Mouse (Mus musculus): ENCODE results near the gene Slc9a3r2. TPM values are rescaled to one million over a fixed set of nuclear protein-coding genes. Genes with fewer than 3 reads are reported as not detected.

Gene Slc9a3r2
- polyA plus RNA-seq, 1 experiment from 2014 or later = 34.3 TPM

DNA sequence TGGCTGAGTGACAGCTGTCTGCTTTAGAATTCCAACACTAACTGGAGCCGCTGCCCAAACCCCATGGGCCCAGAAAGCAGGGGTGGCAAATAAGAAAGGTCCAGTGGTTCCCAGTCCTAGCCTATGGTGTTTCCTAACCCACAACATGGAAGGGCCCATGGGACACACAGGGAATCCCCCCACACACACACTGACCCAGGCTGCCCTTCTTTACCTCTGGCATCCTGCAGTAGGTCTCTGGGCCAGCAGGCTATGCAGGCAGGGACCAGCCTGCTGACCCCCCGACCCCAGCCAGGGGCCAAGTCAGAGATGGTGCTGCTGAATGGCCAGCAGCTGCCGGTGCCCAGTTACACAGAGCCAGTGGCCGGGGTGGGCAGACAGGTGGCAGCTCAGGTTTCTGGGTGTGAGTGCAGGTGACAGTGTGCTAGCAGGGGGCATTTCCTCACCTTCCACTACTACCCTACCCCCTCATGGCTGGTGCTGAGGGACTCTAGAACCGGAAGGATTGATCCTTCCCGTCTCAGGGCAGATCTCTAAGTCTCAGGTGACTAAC, 7.3 kb downstream of the Slc9a3r2 start:
- peaks cover 13% of the 10 kb centered on the region; the same call in 1 of the 2 replicates for H3K4me1 ChIP-seq (replicated peaks)
- no peak overlapping the region for H3K4me3 ChIP-seq
- no peak for ATAC-seq (ENCODE audit: low FRiP score)
- H3K9me3 ChIP-seq = no peaks in the 10 kb centered on the region
- peaks cover 20% of the 10 kb centered on the region for H3K36me3 ChIP-seq
- H3K27ac ChIP-seq = no peak overlapping the region
- 86% methylated on average over 6 of the region's 6 CpGs for WGBS
- no peak overlapping the region for H3K4me2 ChIP-seq
- peak overlapping the region; percentile 35; the same call in 1 of the 2 replicates for H3K9ac ChIP-seq
- peaks cover 6% of the 10 kb centered on the region; the same call in 1 of the 2 replicates for H3K27me3 ChIP-seq

GRCm38 (mm10) chr17:24641944-24642343, 8.2 kb downstream of the Slc9a3r2 start:
- no peaks in the 10 kb centered on the region for H3K9me3 ChIP-seq
- H3K4me2 ChIP-seq = no peak overlapping the region
- H3K27ac ChIP-seq = no peak overlapping the region
- ATAC-seq (ENCODE audit: low FRiP score) = no peak
- no peaks in the 10 kb centered on the region for H3K27me3 ChIP-seq
- H3K9ac ChIP-seq = no peak overlapping the region
- peaks cover 20% of the 10 kb centered on the region for H3K36me3 ChIP-seq
- H3K4me3 ChIP-seq = no peak overlapping the region
- 90% methylated on average over 14 of the region's 14 CpGs for WGBS
- H3K4me1 ChIP-seq (replicated peaks) = peaks cover 10% of the 10 kb centered on the region; the same call in 1 of the 2 replicates

DNA sequence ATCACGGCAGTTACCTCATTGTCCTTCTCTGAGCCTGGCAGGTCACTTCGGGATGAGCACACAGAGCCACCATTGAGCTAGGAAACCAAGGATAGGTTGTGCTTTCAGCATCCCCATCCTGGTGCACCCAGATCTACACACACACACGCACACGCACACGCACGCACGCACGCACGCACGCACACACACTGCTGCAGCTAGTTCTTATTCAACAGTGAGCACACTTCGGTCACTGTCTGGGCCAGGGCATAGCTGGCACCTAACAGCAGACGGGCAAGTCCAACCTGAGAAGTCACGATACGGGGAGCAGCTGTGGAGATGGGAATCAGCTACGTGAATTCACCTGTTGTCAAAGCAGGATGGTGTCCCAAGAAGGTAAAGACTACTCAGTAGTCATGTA, 9.5 kb downstream of the Slc9a3r2 start:
- Histone ChIP-seq H3K4me1 (replicated peaks) (peaks cover 10% of the 10 kb centered on the region; the same call in 1 of the 2 replicates), H3K4me3 (no peak overlapping the region), H3K36me3 (peaks cover 20% of the 10 kb centered on the region), H3K9ac (no peak overlapping the region), H3K27me3 (no peaks in the 10 kb centered on the region), H3K4me2 (no peak overlapping the region), H3K9me3 (no peaks in the 10 kb centered on the region), H3K27ac (no peak overlapping the region)
- no peak for ATAC-seq (ENCODE audit: low FRiP score)
- 93% methylated on average over 15 of the region's 15 CpGs for WGBS

GRCm38 (mm10) chr17:24640119-24640518, 10.0 kb downstream of the Slc9a3r2 start:
- H3K4me2 ChIP-seq = no peak overlapping the region
- no peak overlapping the region for H3K4me3 ChIP-seq
- 0 out of 2 replicates have a peak overlapping the region, but pooled peaks have one; percentile 23 for H3K27ac ChIP-seq
- H3K9me3 ChIP-seq = no peaks in the 10 kb centered on the region
- H3K36me3 ChIP-seq = peaks cover 20% of the 10 kb centered on the region
- ATAC-seq (ENCODE audit: low FRiP score) = no peak
- no peaks in the 10 kb centered on the region for H3K27me3 ChIP-seq
- peak overlapping the region; percentile 51; the same call in 1 of the 2 replicates for H3K9ac ChIP-seq
- H3K4me1 ChIP-seq (replicated peaks) = peaks cover 10% of the 10 kb centered on the region; the same call in 1 of the 2 replicates
- 84% methylated on average over 7 of the region's 7 CpGs for WGBS

- 82% methylated on average over 5 of the region's 5 CpGs for WGBS
- H3K27ac ChIP-seq = peak overlapping the region; percentile 67
- no peaks in the 10 kb centered on the region for H3K9me3 ChIP-seq
- H3K4me1 ChIP-seq (replicated peaks) = peaks cover 8% of the 10 kb centered on the region; the same call in 1 of the 2 replicates
- peaks cover 20% of the 10 kb centered on the region for H3K36me3 ChIP-seq
- no peaks in the 10 kb centered on the region for H3K27me3 ChIP-seq
- peak overlapping the region; percentile 51 for H3K9ac ChIP-seq
- H3K4me2 ChIP-seq = no peak overlapping the region
- H3K4me3 ChIP-seq = no peak overlapping the region
- ATAC-seq (ENCODE audit: low FRiP score) = no peak
These were observed 10.5 kb downstream of the Slc9a3r2 start for GRCm38 (mm10) chr17:24639571-24639988.

DNA sequence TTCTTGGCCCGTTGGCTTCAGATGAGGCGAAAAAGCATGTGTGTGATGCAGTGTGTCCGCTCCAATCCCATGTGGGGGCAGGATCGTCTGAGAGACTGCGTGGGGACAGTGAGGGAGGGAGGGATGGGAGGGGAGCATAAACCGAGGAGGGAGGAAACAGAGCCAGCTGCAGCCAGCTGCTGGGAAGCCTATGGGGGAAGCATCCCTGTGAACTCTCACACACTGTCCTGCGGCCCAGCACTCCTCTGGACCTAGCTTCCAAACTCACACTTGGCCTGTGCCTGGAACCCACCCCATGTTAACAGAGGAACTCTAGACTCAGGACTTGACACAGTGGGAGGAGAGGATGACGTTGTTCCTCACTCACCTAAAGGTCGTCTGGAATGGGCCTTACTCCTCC, 11.3 kb downstream of the Slc9a3r2 start:
- H3K27me3 ChIP-seq = no peaks in the 10 kb centered on the region
- H3K4me3 ChIP-seq = no peak overlapping the region
- no peak overlapping the region for H3K9ac ChIP-seq
- no peak for ATAC-seq (ENCODE audit: low FRiP score)
- H3K9me3 ChIP-seq = no peaks in the 10 kb centered on the region
- peak overlapping the region; percentile 67; the same call in 1 of the 2 replicates for H3K27ac ChIP-seq
- 69% methylated on average over 9 of the region's 9 CpGs for WGBS
- no peak overlapping the region for H3K4me2 ChIP-seq
- H3K36me3 ChIP-seq = peaks cover 20% of the 10 kb centered on the region
- peaks cover 4% of the 10 kb centered on the region; the same call in 1 of the 2 replicates for H3K4me1 ChIP-seq (replicated peaks)

DNA sequence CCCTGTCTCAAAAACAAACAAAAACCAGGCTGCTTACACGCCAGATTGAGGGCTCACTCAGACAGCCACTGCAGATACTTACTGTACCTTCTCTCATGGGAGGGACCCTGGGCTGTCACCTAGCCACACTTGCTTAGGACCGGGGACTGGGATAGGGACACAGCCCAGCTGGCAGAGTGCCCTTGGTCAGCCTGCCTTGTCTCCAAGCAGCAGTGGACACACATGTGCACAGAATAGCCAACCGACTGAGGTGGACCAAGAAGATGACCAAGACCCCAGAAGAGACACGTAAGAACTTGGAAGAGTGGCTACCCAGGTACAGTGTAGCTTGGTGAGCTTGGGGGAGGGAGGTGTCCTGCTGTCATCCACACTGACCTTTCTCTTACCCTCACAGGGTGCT, 11.9 kb downstream of the Slc9a3r2 start:
- Histone ChIP-seq H3K4me3 (no peak overlapping the region), H3K9me3 (no peaks in the 10 kb centered on the region), H3K4me1 (replicated peaks) (peaks cover 10% of the 10 kb centered on the region), H3K4me2 (no peak overlapping the region), H3K27me3 (no peaks in the 10 kb centered on the region), H3K27ac (no peak overlapping the region), H3K36me3 (peaks cover 20% of the 10 kb centered on the region), H3K9ac (no peak overlapping the region)
- no peak for ATAC-seq (ENCODE audit: low FRiP score)
- 85% methylated on average over 4 of the region's 4 CpGs for WGBS

DNA sequence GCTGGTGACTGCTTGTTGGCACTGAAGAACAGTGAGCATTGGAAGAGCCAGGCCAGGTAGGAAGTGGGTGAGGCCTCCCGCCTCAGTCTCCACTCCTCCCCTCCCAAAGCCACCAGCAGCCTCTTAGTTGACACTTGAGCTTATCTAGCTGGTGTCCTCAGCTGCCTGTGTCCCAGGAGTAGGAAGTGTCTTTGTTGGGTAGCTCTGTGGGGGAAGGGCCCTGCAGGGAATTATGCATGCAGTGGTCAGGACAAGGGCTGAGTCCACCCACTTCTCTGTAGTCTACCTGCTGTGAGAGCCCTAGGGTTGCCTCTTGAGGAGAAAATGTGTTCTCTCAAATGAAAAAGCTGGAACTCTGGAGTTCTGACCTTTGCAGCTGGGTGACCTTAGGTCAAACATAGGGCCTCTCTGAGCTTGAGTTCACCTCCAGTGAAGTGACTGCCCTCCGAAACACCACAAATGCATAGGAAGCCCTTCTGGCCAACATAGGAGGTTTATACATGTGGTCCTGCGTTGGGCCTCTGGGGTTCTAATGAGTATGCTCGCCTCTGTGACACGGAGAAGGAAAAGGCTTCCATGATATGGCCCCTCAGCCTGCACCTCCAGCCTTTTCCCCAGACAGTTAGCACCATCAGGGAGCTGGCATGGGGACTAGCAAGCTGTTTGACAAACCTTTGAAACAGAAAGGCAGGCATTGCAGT, 13.2 kb downstream of the Slc9a3r2 start:
- H3K4me2 ChIP-seq = no peak overlapping the region
- H3K9ac ChIP-seq = no peak overlapping the region
- 65% methylated on average over 5 of the region's 5 CpGs for WGBS
- no peak overlapping the region for H3K4me3 ChIP-seq
- H3K9me3 ChIP-seq = no peaks in the 10 kb centered on the region
- H3K27me3 ChIP-seq = no peaks in the 10 kb centered on the region
- ATAC-seq (ENCODE audit: low FRiP score) = no peak
- H3K4me1 ChIP-seq (replicated peaks) = peaks cover 18% of the 10 kb centered on the region
- peaks cover 20% of the 10 kb centered on the region for H3K36me3 ChIP-seq
- H3K27ac ChIP-seq = no peak overlapping the region

DNA sequence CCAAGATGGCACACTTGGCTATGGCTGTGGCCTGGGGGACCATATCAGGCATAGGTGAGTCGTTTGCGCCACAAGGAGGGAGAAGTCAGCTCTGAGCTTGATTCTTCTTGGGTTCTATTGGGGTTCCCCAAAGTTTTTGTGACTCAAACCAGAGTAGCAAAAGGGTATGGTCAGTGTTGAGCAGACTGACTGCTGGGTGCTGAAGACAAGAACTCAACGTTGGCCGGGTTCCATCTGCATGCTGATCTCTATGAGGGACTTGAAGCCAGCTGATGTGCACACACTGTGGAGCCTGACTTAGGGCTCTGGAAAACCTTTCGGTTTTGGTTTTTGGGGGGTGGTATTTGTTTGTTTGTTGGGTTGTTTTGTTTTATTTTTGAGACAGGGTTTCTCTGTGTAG, 14.4 kb downstream of the Slc9a3r2 start:
- Histone ChIP-seq H3K4me3 (no peak overlapping the region), H3K9ac (no peak overlapping the region), H3K27me3 (no peaks in the 10 kb centered on the region), H3K36me3 (peaks cover 19% of the 10 kb centered on the region), H3K4me2 (no peak overlapping the region), H3K27ac (no peak overlapping the region), H3K4me1 (replicated peaks) (peaks cover 24% of the 10 kb centered on the region), H3K9me3 (no peaks in the 10 kb centered on the region)
- 92% methylated on average over 5 of the region's 5 CpGs for WGBS
- ATAC-seq (ENCODE audit: low FRiP score) = no peak

DNA sequence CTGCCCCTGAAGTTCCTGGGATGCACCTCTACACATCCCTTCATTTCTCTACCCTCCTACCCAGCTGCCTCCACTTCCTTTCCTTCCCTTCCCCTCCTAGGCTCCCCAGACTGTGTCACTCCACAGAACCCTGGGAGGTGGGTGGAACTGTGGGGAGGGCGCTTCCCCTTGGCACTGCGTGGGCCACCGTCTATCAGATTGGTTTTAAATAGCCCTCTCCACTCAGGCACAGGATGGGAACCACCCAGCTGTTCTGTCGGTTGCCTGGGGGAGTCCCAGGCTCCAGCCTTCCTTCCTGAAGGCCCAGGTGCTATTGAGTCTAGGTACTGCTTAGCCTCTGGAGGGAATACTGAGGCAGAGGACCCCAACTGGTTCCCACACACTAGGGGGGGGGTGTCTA, 15.1 kb downstream of the Slc9a3r2 start:
- WGBS = 98% methylated on average over 4 of the region's 4 CpGs
- ATAC-seq (ENCODE audit: low FRiP score) = no peak
- no peak overlapping the region for H3K27ac ChIP-seq
- H3K4me2 ChIP-seq = no peak overlapping the region
- no peak overlapping the region for H3K9ac ChIP-seq
- H3K36me3 ChIP-seq = peaks cover 19% of the 10 kb centered on the region
- H3K9me3 ChIP-seq = no peaks in the 10 kb centered on the region
- peaks cover 24% of the 10 kb centered on the region for H3K4me1 ChIP-seq (replicated peaks)
- no peaks in the 10 kb centered on the region for H3K27me3 ChIP-seq
- no peak overlapping the region for H3K4me3 ChIP-seq

DNA sequence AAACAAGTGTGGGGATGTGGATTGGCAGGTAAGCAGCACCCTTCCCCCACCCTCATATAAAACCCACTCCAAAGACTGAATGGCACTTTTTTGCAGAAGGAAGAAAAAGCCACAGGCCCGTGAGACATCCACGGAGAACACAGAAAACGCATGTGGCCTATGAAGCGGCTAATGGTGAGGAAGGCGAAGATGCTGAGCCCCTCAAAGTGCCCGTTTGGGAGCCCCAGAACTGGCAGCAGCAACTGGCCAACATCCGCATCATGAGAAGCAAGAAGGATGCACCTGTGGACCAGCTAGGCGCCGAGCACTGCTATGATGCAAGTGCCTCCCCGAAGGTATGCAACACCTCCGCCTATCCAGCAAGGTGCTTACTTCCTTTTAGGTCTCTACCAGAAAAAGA, 16.3 kb downstream of the Slc9a3r2 start:
- Histone ChIP-seq H3K4me3 (no peak overlapping the region), H3K9ac (no peak overlapping the region), H3K4me1 (replicated peaks) (peaks cover 24% of the 10 kb centered on the region), H3K36me3 (peaks cover 26% of the 10 kb centered on the region), H3K27ac (no peak overlapping the region), H3K27me3 (no peaks in the 10 kb centered on the region), H3K4me2 (no peak overlapping the region), H3K9me3 (no peaks in the 10 kb centered on the region)
- 94% methylated on average over 11 of the region's 11 CpGs for WGBS
- no peak for ATAC-seq (ENCODE audit: low FRiP score)

DNA sequence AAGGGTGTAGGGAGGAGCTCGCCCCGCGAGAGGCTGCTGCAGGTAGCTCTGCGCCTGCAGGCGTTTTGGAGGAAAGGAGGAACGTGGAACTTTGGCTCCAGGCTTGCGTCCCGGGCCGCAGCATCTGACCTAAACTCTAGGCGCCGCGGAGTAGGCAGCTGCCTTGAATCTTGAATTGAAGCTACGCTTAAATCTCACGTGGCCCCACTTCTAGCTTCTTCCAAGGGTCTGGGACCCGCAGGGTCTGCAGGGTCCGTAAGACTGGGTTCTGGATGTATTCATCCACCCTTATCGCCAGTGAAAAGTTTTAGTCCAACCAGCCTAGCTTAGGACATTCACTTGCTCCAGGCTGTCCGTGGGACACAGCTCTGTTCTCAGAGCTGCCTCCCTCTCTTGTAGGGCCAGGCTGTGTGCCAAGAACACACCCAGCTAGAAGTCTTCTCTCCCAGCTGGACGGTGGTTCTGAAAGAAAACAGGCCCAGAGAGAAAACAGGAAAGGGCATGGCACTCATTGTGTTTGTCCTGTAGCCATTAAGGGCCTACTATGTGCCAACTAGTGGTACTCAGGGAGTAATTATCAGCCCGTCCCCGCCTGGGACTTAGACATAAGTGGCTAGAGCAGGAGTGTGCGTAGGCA, 17.2 kb downstream of the Slc9a3r2 start:
- 15% methylated on average over 22 of the region's 22 CpGs for WGBS
- H3K27me3 ChIP-seq = no peaks in the 10 kb centered on the region
- peaks cover 26% of the 10 kb centered on the region for H3K4me1 ChIP-seq (replicated peaks)
- H3K9ac ChIP-seq = peak overlapping the region; percentile 75
- H3K27ac ChIP-seq = peak overlapping the region; percentile 76
- ATAC-seq (ENCODE audit: low FRiP score) = peak; percentile 53
- peak overlapping the region; percentile 68 for H3K4me3 ChIP-seq
- peak overlapping the region; percentile 89 for H3K4me2 ChIP-seq
- H3K36me3 ChIP-seq = peaks cover 28% of the 10 kb centered on the region
- no peaks in the 10 kb centered on the region for H3K9me3 ChIP-seq

All from hindbrain, embryonic 13.5 days (tissue).